Mouse (Mus musculus) left cerebral cortex, postnatal 4 days (tissue): Measurements from ENCODE around the gene Mafk. TPM values are rescaled to one million over a fixed set of nuclear protein-coding genes. Genes with fewer than 3 reads are reported as not detected.

ENCODE experiments used
- DNase-seq: peaks from one replicate; pipeline ENCODE4 v3.0.0-alpha.2; 2022
- intact Hi-C: fragments of 180-260 bp; cut with DNase I; formaldehyde crosslinking; loops from one replicate; pipeline ENCODE4 v1.15.1; 2025
- total RNA-seq, 2 experiments: library from RNA; stranded (reverse); gene quantifications; 2 replicates each; pipeline ENCODE4 v1.2.3; 2021

Gene Mafk
- total RNA-seq, 2 experiments from 2014 or later: 8.4 to 11.1 TPM

- no peak for DNase-seq
- intact Hi-C loops: no loop called here
Measured at GRCm38 (mm10) chr5:139815964-139816363, 24.7 kb downstream of the Mafk start.

- no peak for DNase-seq
- intact Hi-C loops: no loop called here
Measured at GRCm38 (mm10) chr5:139816445-139816844, 25.1 kb downstream of the Mafk start.

GRCm38 (mm10) chr5:139817292-139817691, 26.0 kb downstream of the Mafk start:
- DNase-seq: no peak
- intact Hi-C loops: no loop called here

- no peak for DNase-seq
- intact Hi-C loops: no loop called here
Measured at GRCm38 (mm10) chr5:139818056-139818455, 26.7 kb downstream of the Mafk start.

GRCm38 (mm10) chr5:139818801-139819200, 27.5 kb downstream of the Mafk start:
- intact Hi-C loops: no loop called here
- DNase-seq: no peak

- intact Hi-C loops: no loop called here
Measured at GRCm38 (mm10) chr5:139819538-139820181, 28.3 kb downstream of the Mafk start, which contains the start of gene Tmem184a. TSS of gene Tmem184a (minus strand) at chr5:139819917.

GRCm38 (mm10) chr5:139821466-139822459, 30.4 kb downstream of the Mafk start:
- intact Hi-C loops: no loop called here

More at GRCm38 (mm10) chr5:139819538-139820181, 28.3 kb downstream of the Mafk start, which contains the start of gene Tmem184a:
- no peak for DNase-seq

GRCm38 (mm10) chr5:139824531-139824930, 33.2 kb downstream of the Mafk start:
- no peak for DNase-seq
- intact Hi-C loops: no loop called here

More at GRCm38 (mm10) chr5:139821466-139822459, 30.4 kb downstream of the Mafk start:
- no peak for DNase-seq

- DNase-seq: no peak
- intact Hi-C loops: no loop called here
Measured at GRCm38 (mm10) chr5:139825947-139826346, 34.6 kb downstream of the Mafk start.

- intact Hi-C loops: no loop called here
- peak; percentile 82 for DNase-seq
Measured at GRCm38 (mm10) chr5:139826357-139827055, 35.2 kb downstream of the Mafk start, which contains the start of the genes Gm26938 and Psmg3. TSS of gene Gm26938 (minus strand) at chr5:139826407. TSS of gene Psmg3 (minus strand) at chr5:139826885.

- DNase-seq: no peak
- intact Hi-C loops: no loop called here
Measured at GRCm38 (mm10) chr5:139827593-139827992, 36.3 kb downstream of the Mafk start.

- no peak for DNase-seq
- intact Hi-C loops: no loop called here
Measured at GRCm38 (mm10) chr5:139829384-139829783, 38.1 kb downstream of the Mafk start.

- no peak for DNase-seq
- intact Hi-C loops: loop anchor here (10.0 kb wide), 2 partner anchors 504 to 584 kb away; partner anchors contain the start of genes Eif3b and Mrm2
Measured at GRCm38 (mm10) chr5:139830734-139831133, 39.4 kb downstream of the Mafk start.

- DNase-seq: no peak
- intact Hi-C loops: loop anchor here (10.0 kb wide), 2 partner anchors 503 to 583 kb away; partner anchors contain the start of genes Eif3b and Mrm2
Measured at GRCm38 (mm10) chr5:139832125-139832524, 40.8 kb downstream of the Mafk start.

GRCm38 (mm10) chr5:139835706-139836105, 44.4 kb downstream of the Mafk start:
- no peak for DNase-seq
- intact Hi-C loops: loop anchor here (5.0 to 10.0 kb wide), 3 partner anchors 457 to 579 kb away; partner anchors contain the start of genes Eif3b and Mrm2

GRCm38 (mm10) chr5:139838476-139838892, 47.2 kb downstream of the Mafk start:
- peak; percentile 66 for DNase-seq
- intact Hi-C loops: loop anchor here (5.0 to 10.0 kb wide), 3 partner anchors 454 to 576 kb away; partner anchors contain the start of genes Eif3b and Mrm2

GRCm38 (mm10) chr5:139839142-139839541, 47.8 kb downstream of the Mafk start:
- DNase-seq: no peak
- intact Hi-C loops: loop anchor here (5.0 to 10.0 kb wide), 3 partner anchors 453 to 576 kb away; partner anchors contain the start of genes Eif3b and Mrm2

GRCm38 (mm10) chr5:139849626-139850320, 58.5 kb downstream of the Mafk start:
- peak; percentile 34 for DNase-seq
- intact Hi-C loops: no loop called here
